Mouse (Mus musculus): ENCODE data around the gene Gm10944. TPM values are rescaled to one million over a fixed set of nuclear protein-coding genes. Genes with fewer than 3 reads are reported as not detected.

Gm10944 gene
- not detected for total RNA-seq (2021)
- long read RNA-seq, experiment 1: 0 reads
- long read RNA-seq, experiment 2: 0 reads

GRCm38 (mm10) chr10:10681048-10681447 is at the start of gene Gm10944:
Gene Gm10944, plus strand, starts transcription at chr10:10681348.
- no peak for DNase-seq

DNA sequence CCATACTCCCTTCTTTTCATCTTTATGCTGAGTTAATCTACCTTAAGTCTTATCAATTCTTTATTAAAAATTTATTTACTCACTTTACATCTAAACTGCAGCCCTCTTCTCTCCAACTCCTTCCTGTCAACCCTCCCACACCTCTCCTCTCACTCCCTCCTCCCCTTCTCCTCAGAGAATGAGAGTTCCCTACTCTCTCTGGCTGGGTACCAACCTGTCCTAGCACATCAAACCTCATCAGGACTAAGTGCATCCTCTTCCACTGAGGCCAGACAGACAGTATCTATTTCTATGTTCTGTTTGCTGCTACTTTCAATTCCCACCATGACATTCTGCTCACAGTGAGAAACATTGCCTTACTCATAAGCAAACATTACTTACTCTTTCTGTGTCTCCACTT is 25.2 kb upstream of the Gm10944 start:
- no peak for DNase-seq

GRCm38 (mm10) chr10:10656621-10657020 is 24.5 kb upstream of the Gm10944 start:
- no peak for DNase-seq

DNA sequence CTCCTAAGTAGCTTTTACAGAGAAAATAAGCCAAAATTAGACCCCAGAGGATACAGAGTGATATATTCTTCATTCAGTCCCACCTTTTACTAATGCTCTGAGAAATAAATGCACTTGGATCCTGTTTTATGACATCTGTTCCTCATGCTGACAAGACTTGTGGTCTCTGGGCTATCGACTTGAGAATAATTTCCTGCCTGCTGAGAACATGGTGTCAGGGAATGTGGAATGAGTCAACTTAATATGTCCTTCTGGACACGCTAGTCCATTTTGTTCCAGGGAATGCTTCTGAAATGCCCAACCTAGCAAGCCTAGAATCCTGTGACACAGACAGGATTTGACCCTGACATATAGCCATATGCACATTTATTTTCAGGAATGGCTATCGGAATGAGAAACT is 22.0 kb upstream of the Gm10944 start:
- DNase-seq: no peak

DNA sequence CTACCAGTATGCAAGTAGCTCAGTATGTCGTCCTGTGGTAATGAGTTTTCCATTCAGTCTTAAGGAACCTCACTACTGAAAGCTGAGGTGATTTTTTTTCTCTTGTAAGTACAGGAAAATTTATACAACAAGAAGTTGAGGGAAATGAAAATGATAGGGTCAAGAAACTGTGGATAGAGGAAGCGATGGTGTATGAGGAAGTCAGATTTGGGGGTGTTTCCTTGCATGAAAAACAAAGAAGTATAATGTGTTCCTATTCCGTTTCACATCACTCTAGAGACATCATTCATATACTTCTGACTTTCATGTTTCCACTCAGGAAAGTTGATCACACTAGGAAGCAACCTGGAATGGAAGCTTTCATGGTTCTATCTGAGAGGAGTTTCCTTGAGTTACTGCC is 21.2 kb upstream of the Gm10944 start:
- no peak for DNase-seq

- peak; percentile 12 for DNase-seq
Measured at GRCm38 (mm10) chr10:10688907-10689667, 7.9 kb downstream of the Gm10944 start.

- DNase-seq: no peak
Measured at GRCm38 (mm10) chr10:10689668-10690223, 8.6 kb downstream of the Gm10944 start.

DNA sequence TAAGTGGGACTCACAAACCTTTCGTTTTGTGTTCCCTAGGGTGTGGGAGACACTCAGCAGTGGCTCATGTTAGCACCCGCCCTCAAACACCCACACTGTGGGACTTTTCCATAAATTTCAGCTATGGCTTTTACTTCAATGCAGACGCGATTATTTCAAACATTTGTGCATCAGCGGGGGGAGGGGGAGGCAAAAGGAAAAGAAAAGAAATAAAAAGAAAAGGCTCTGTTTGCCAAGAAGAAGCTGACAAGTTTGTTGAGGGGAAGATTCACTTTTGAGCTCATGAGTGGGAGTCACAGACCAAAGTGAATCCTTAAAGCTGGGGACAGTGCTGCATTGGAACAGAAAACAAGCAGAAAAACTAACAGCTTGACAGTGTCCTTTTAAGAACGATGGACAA is 16.3 kb downstream of the Gm10944 start:
- no peak for DNase-seq

DNA sequence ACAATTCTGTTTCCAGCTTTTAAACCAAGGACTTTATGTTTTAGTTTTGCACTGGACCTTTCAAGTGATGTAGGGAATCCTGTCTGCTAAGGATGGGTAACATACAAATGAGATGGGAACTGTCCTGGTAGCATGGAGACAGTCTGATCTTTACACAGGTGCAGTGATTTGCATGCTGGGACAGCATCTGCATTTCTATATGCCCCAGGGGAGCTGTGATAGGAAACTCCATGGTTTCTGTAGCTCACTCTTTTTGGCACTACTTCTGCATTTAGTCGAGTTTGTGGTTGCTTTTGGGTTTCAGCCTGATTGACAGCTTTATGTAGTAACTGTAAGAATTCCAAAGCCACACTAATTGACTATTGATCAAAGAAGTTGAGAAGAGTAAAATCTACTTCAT is 19.8 kb downstream of the Gm10944 start:
- no peak for DNase-seq

DNA sequence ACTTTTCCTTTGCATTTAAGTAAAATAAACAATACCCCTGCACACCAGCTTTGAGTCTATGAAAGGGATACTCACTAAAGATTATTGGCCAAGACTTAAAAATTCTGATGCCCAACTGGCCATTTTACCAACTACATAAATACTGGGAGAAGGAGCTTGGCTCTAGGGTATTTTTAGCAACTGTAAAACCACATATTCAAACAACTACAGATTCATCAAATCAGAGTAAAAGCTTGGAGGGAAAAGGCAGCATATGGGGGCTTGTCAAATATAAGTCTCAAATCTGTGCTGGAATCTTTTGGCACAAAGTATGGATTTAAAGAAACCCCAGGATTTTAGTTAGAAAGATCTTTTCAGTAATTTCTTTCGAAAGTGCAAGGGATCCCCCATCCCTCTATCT is 20.2 kb downstream of the Gm10944 start:
- no peak for DNase-seq

DNA sequence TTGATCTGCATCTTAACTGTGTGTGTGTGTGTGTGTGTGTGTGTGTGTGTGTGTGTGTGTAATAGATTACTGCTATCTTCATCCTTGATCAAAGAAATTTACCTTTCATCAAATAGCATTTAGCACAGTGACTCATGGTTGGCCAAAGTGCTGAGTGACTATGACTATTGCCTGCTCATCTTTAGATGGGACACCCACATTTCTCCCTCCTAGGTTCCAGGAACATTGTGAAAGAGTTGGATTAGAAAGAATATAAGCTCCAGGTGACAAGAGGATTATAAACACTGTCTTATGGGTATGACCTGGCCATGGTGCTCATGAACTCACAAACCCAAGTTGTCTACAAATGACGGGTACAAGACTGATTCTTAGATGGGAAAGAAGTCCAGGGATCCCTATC is 26.9 kb downstream of the Gm10944 start:
- DNase-seq: no peak

GRCm38 (mm10) chr10:10710359-10710758 is 29.2 kb downstream of the Gm10944 start:
- DNase-seq: no peak

GRCm38 (mm10) chr10:10710837-10711236 is 29.7 kb downstream of the Gm10944 start:
- DNase-seq: no peak

- DNase-seq: peak; percentile 41
Measured at GRCm38 (mm10) chr10:10726501-10726900, 45.4 kb downstream of the Gm10944 start.

Other genes with a start within 250 kb of the Gm10944 start
- gene Adgb, start 209.0 kb upstream of the Gm10944 start, total RNA-seq (2021): under 1 TPM; 0.55 to 0.75 TPM
- 1 to 10 TPM; 7.1 to 8.9 TPM for gene Rab32, start 123.1 kb upstream of the Gm10944 start, total RNA-seq (2021)